Mouse (Mus musculus) kidney, adult 2 months (tissue): ENCODE results near the gene Mgat4a. TPM values are rescaled to one million over a fixed set of nuclear protein-coding genes. Genes with fewer than 3 reads are reported as not detected.

Experiments
- DNase-seq: peaks from one replicate; pipeline ENCODE4 v3.0.0; 2021
- H3K27ac ChIP-seq: fragments of 200-500 bp; 2 replicates; pipeline ENCODE4 v1.5.1; 2012; ENCODE audit warnings: low read depth, low read length, control low read depth, inconsistent platforms; ENCODE audit not compliant: insufficient read depth
- H3K27me3 ChIP-seq: fragments of 200-500 bp; replicated peaks from 2 replicates; pipeline ENCODE4 v1.6.1; 2012; ENCODE audit warnings: mild to moderate bottlenecking, moderate library complexity, low read length, inconsistent platforms; ENCODE audit not compliant: control insufficient read depth, insufficient read depth
- H3K36me3 ChIP-seq: fragments of 200-500 bp; 2 replicates; pipeline ENCODE4 v1.6.1; 2012; ENCODE audit warnings: mild to moderate bottlenecking, moderate library complexity, low read length, inconsistent platforms; ENCODE audit not compliant: control insufficient read depth, insufficient read depth
- H3K4me1 ChIP-seq: fragments of 200-500 bp; 2 replicates; pipeline ENCODE4 v1.6.1; 2011; ENCODE audit warnings: low read length; ENCODE audit not compliant: control insufficient read depth, insufficient read depth
- H3K4me3 ChIP-seq: fragments of 200-500 bp; 2 replicates; pipeline ENCODE4 v1.5.1; 2011; ENCODE audit warnings: mild to moderate bottlenecking, low read depth, low read length, control low read depth; ENCODE audit not compliant: insufficient read depth
- CTCF ChIP-seq: fragments of 200-500 bp; conservative IDR thresholded peaks from 2 replicates; pipeline ENCODE4 v1.5.1; 2011; ENCODE audit warnings: low read depth, mild to moderate bottlenecking, control low read depth, low read length, moderate library complexity, mixed read lengths; ENCODE audit not compliant: insufficient read depth, insufficient read length
- POLR2A ChIP-seq: fragments of 200-500 bp; IDR thresholded peaks from one replicate; pipeline ENCODE4 v1.6.1; 2011; ENCODE audit warnings: low read depth, low read length, control low read depth
- WGBS: fragments of 180-500 bp; shearing (Covaris S2); methylation state at CpG from one replicate; pipeline ENCODE4 v1.1.7; 2018; 5-methylcytosine and 5-hydroxymethylcytosine counted together
- polyA plus RNA-seq: library from polyadenylated mRNA; depleted of rRNA; stranded (reverse); fragments of >200 nt; gene quantifications from 2 replicates; pipeline ENCODE4 v1.2.3, GENCODE M21; 2012; rRNA removed

The Mgat4a gene
- polyA plus RNA-seq = 12.8 and 12.9 TPM in 2 replicates

- peak within 1 kb of the TSS; percentile 68 for H3K4me3 ChIP-seq
- no peaks in the 10 kb centered on the region for H3K36me3 ChIP-seq
- H3K4me1 ChIP-seq = peaks cover 2% of the 10 kb centered on the region; the same call in 1 of the 2 replicates
- TF ChIP-seq POLR2A = peak; percentile 70
- TF ChIP-seq CTCF = no peak
- no peaks in the 10 kb centered on the region; the same call in 1 of the 2 replicates for H3K27me3 ChIP-seq
- 2% methylated on average over 67 of the region's 72 CpGs for WGBS
- H3K27ac ChIP-seq = no peak within 1 kb of the TSS
- peak; percentile 92 for DNase-seq
These were observed at the start of gene Mgat4a for GRCm38 (mm10) chr1:37540810-37541658. Gene Mgat4a, minus strand, starts transcription at chr1:37541016.

DNA sequence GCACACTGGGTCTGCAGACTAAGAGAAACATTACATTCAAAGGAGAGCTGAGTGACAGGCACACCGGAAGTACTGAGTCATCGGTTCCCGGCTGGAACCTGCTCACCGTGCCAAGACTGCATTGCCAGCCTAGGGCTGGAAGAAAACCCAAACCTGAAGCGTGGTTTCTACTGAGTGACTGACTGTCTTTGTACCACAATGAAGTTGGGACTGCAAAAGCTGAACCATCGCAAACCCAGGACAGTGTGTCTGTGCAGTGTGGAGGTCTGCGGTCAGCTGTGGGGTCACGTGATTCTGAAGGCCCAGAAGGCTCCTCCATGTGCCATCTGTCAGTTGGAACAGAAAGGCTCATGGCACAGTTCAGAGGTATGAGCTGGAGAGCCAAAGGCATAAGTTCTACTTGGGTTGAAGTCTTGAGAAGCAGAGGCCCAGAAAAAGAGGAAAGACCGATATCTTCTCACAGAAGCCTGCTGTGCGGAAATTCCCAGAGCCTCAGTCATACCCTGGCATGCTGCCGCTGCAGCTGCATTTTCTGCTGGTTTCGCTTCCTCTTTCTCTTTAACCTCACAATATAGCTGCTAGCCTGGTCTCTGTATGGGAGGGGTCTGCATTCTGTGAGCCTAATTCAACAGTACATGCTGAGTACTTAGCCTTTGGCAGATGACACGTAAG lies 45.1 kb upstream of the Mgat4a start:
- Histone ChIP-seq H3K27ac (no peak overlapping the region), H3K4me1 (no peaks in the 10 kb centered on the region), H3K36me3 (no peaks in the 10 kb centered on the region), H3K4me3 (no peak overlapping the region), H3K27me3 (no peaks in the 10 kb centered on the region)
- 80% methylated on average over 13 of the region's 13 CpGs for WGBS
- TF ChIP-seq POLR2A (no peak), CTCF (no peak)
- peak; percentile 41 for DNase-seq

GRCm38 (mm10) chr1:37583795-37584464 lies 43.1 kb upstream of the Mgat4a start:
- 64% methylated on average over 9 of the region's 9 CpGs for WGBS
- Histone ChIP-seq H3K36me3 (no peaks in the 10 kb centered on the region), H3K4me3 (no peak overlapping the region), H3K27me3 (no peaks in the 10 kb centered on the region), H3K4me1 (no peaks in the 10 kb centered on the region), H3K27ac (no peak overlapping the region)
- no peak for DNase-seq
- TF ChIP-seq POLR2A = no peak
- no peak for TF ChIP-seq CTCF

DNA sequence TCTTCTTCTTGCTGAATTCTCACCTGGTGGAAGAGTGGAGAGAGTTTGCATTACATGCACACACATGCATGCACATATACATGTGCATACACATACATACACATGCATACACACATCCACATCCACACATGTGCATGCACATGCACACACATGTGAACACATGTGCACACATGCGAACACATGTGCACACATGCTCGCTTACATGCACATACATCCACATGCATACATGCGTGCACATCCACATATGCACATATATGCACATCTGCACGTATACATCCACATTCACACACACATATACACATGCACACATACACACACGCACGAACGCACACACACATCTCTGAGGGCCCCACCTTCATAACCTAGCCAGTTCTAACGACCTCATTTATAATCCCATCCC lies 42.4 kb upstream of the Mgat4a start:
- Histone ChIP-seq H3K27me3 (no peaks in the 10 kb centered on the region), H3K4me1 (no peaks in the 10 kb centered on the region), H3K36me3 (no peaks in the 10 kb centered on the region), H3K4me3 (no peak overlapping the region), H3K27ac (no peak overlapping the region)
- 91% methylated on average over 8 of the region's 8 CpGs for WGBS
- DNase-seq = no peak
- TF ChIP-seq CTCF (no peak), POLR2A (no peak)

DNA sequence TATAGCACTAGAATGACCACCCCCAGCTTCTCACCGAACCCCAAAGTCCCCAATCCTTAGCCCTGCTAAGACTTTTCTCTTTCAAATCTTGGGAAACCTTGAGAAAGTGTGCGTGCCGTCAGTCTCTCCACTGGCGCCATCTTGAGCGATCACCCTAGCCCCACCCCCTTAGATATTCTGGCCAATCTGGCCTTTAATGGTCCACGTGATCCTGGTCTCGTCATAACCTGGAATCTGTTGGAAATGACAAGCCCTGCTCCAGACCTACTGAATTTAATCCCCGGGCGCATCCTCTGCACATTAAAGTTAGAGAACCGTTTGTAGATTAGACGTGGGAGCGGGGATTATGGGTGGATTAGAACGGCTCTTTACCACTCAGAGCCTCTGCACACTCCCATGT lies 38.9 kb upstream of the Mgat4a start:
- no peak for TF ChIP-seq CTCF
- no peak for TF ChIP-seq POLR2A
- WGBS = 92% methylated on average over 13 of the region's 13 CpGs
- Histone ChIP-seq H3K27me3 (no peaks in the 10 kb centered on the region), H3K27ac (no peak overlapping the region), H3K36me3 (no peaks in the 10 kb centered on the region), H3K4me3 (no peak overlapping the region), H3K4me1 (no peaks in the 10 kb centered on the region)
- DNase-seq = no peak

DNA sequence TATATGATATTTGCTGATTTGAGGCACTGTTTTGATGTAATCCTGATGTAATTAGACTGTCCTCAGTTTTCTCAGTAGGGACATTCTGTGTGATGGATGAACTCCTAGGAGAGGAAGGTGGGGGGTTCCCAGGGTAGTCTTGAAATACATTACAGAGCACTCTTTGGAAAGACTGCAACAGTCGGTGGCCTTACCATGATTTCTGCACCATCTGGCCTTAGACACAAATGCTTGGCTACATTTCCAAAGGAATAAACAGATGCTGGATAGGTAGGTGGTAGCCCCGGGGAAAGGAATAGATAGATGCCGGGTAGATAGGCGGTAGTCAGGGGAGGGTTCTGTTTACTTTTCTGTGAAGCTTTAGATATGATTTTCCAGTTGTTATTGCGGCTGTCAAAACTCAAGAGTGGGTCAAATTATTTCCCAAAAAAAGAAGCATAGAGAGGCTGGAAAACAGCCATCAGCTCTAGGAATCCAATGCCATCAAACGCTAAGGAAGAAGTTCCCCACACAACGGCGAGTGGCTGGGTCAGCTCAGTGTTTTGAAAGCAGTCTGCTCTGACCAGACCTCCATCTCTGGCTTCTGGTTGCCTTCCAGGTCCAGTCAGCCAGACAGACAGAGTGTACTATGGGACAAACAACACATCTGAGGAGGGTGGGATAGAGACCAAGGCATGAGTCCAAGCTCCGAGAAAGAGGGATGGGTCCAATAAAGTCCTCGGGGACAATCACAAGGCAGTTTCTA lies 31.9 kb upstream of the Mgat4a start:
- Histone ChIP-seq H3K36me3 (no peaks in the 10 kb centered on the region), H3K4me3 (no peak overlapping the region), H3K27ac (no peak overlapping the region), H3K4me1 (no peaks in the 10 kb centered on the region), H3K27me3 (no peaks in the 10 kb centered on the region)
- DNase-seq = no peak
- TF ChIP-seq POLR2A (no peak), CTCF (no peak)
- WGBS = 75% methylated on average over 10 of the region's 10 CpGs

GRCm38 (mm10) chr1:37568379-37568778 lies 27.6 kb upstream of the Mgat4a start:
- Histone ChIP-seq H3K4me1 (no peaks in the 10 kb centered on the region), H3K27ac (no peak overlapping the region), H3K36me3 (no peaks in the 10 kb centered on the region), H3K4me3 (no peak overlapping the region), H3K27me3 (no peaks in the 10 kb centered on the region)
- no peak for DNase-seq
- TF ChIP-seq CTCF = no peak
- no peak for TF ChIP-seq POLR2A
- 71% methylated on average over 1 of the region's 1 CpGs for WGBS
